Mouse (Mus musculus): ENCODE results near the gene Apobec4. TPM values are rescaled to one million over a fixed set of nuclear protein-coding genes. Genes with fewer than 3 reads are reported as not detected.
"Not testable (repeated sequence)": the region's sequence is repeated elsewhere in the genome, so short reads cannot be mapped to it uniquely, and the experiment has no call there.

Gene Apobec4
- total RNA-seq, 2 experiments from 2014 or later: not detected

DNA sequence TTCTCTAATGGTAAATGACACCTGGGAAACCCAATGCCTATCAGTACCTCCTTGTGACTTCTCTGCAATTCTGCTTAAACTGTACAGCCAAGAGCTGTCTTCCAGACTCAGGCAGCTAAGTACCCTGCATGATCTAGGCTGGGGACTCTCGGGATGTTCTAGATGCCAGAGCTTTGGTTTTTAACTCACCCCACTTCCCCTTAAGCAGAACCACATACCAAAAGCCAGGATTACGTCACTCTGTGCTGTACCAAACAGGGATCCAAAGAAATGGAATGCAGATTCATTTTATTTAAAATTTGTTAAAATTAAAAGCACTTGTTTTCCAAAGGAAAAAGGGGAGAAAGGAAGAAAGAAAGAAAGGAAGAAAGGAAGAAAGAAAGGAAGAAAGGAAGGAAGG, 11.4 kb downstream of the Apobec4 start:
- intact Hi-C loops (cut with DNase I): no loop called here

DNA sequence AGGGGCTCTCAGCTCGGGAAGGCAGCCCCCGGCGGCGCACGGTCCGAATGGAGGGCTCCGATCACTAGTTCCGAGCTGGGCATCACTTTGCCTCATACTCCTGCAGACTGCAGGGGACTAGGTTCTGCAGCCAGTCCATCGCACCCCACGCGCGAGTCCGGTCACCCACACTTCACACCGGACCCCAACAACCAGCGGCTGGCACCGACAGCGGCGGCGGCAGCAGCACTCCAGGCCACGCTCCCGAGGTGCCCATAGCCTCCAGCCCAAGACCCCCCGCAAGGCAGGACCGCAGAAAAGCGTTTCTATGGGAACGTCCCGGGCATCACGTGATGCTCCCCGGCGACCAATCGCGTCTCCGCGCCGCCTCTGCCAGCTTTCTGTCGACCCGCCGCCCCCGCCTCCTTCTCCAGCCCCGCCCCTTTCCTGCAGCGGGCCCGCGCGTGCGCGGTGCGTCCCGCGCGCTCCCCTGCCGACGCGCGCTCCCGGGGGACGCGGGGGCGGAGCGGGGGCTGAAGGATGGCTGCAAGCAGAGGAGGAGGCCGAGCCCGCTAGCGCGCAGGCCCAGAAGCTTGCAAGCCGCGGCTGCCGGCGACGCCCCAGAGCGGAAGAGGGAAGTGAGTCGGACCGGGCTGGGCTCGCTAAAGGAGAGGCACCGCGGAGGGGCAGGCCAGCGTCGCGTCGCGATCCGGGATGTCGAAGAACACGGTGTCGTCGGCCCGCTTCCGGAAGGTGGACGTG, 15.9 kb downstream of the Apobec4 start, which contains the start of the genes Rgl1 and Arpc5:
Rgl1 (minus strand) TSS at position 320 of the 741 bp plus-strand sequence.
Arpc5 (plus strand) TSS at position 511 of the 741 bp plus-strand sequence.
- peak; percentile 96 to 98 for DNase-seq (ENCODE audit: low spot score in 2 of 2)
- intact Hi-C loops (cut with DNase I): loop anchor here (1.0 to 2.0 kb wide), 2 partner anchors 137 to 241 kb away; no protein-coding TSS in a partner anchor

More for the DNA sequence above, 11.4 kb downstream of the Apobec4 start:
- no peak for DNase-seq (ENCODE audit: low spot score in 2 of 2)

DNA sequence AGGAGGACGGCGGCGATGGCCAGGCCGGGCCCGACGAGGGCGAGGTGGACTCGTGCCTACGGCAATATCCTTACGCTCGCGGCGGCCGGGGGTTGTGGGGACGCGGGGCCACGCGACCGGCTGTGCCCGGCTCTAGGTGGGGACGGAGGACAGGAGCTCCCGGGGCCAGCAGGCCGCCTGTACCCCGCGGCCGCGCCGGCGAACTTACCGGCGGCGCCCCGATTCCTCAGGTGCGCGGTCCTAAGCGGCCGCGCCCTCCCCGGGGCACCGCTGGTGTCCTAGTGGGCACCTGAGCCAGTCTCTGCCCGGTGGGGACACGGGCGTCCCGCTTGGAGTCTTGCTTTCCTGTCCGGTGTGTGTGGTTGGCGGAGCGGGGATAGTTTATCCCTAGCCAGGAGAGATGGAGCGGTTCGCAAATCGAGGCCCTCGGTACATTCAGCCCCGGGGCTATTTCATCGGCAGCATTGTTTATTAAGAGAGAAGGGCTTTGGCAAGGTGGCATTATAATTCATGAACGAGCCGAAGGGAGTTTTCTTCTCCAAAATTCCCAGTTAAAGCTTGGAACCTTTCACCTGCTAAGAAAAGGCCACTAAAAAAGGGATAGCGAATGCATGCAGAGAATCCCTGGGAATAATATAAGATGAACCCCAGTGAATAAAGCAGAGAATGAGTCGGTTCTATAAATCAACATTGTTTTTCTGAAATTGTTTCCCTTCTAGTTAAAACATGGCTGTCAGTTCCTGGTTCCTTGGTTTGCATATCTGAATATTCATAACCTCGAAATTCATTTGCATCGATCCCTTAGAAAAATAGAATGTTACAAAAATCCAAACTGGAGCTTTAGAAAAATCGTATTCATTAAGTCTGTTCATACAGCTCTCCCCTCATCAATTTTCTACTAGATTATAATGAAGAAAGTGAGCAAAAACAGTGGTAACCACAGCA, 16.7 kb downstream of the Apobec4 start:
- intact Hi-C loops (cut with DNase I): loop anchor here (1.0 to 2.0 kb wide), 2 partner anchors 136 to 242 kb away; no protein-coding TSS in a partner anchor

DNA sequence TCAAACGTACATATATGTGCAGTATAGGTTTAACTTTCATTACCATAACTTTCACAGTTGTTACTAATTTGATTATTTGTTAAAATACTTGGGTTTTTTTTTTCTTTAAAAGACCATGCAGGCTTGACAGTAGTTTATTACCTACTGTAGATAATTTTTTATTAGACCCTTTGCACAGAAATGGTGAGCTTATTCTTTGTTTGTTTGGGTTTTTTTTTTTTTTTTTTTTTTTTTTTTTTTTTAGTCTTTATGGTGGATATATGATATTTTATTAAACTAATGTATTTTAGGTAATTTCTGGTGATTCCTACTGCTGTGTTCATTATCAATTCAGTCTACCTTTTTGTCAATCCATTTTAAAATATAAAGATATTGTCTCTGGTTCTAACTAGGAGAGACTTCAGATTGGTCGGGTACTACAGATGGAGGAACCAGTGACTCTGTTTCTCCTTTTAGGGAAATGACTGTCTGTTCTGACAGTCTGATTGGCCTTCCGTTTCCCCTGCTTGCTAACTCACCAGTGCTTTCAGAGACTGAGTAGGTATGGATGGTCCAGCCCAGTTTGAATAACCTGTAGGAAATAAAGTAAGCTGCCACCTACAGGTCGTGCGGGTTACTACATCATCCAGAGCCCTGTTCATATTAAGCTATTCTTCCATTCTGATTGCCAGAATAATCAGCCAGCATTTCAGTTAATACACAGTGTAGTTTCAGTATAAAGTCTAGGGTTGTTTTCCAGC, 17.6 kb downstream of the Apobec4 start:
- DNase-seq (ENCODE audit: low spot score in 2 of 2): peak; percentile 84 to 94
- intact Hi-C loops (cut with DNase I): loop anchor here (2.0 kb wide), 1 partner anchor 243 kb away; no protein-coding TSS in a partner anchor

More for the DNA sequence above, 16.7 kb downstream of the Apobec4 start:
- peak in 1 of 2 experiments; percentile 28 for DNase-seq (ENCODE audit: low spot score in 2 of 2)

DNA sequence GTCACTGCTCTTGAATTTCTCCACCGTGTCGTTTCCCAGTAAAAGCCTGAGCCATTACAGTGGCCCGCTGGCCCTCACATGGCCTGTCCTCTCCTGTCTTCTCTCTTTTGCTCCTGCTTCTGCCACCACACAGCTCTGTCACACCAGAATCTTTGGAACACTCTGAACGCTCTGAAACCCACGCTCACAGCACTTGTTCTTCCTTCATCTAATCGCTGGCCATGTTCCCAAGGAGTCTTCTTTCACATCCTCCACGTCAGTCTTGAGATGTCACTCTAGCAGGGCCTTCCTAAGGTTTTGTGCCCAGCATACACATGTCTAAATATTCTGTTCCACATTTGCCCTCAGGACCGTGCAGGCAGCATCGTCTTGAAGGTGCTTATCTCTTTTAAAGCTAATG, 20.7 kb downstream of the Apobec4 start:
- peak in 1 of 2 experiments; percentile 56 for DNase-seq (ENCODE audit: low spot score in 2 of 2)
- intact Hi-C loops (cut with DNase I): loop anchor here (10.0 kb wide), 1 partner anchor 64 kb away; no protein-coding TSS in a partner anchor

DNA sequence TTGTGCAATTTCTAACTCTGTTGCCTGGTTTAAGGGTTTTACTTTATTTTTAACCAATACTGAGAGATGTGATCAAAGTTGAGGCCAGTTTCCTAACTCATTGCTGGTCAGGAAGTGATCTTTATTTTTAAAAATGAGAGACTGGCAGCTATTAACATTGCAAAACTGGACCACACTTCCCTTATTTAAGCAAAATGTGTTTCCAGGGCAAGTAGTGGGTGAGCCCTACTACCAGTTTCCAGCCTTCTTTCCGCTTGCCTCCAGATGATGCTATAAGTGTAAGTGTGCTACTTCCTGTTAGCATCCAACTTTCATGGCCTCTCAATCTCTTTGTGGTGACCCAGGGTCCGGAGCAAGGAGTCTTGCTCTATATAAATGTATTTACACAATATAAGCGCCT, 24.2 kb downstream of the Apobec4 start:
- not testable (repeated sequence) for DNase-seq (ENCODE audit: low spot score in 2 of 2)
- intact Hi-C loops (cut with DNase I): loop anchor here (10.0 kb wide), 1 partner anchor 60 kb away; no protein-coding TSS in a partner anchor

DNA sequence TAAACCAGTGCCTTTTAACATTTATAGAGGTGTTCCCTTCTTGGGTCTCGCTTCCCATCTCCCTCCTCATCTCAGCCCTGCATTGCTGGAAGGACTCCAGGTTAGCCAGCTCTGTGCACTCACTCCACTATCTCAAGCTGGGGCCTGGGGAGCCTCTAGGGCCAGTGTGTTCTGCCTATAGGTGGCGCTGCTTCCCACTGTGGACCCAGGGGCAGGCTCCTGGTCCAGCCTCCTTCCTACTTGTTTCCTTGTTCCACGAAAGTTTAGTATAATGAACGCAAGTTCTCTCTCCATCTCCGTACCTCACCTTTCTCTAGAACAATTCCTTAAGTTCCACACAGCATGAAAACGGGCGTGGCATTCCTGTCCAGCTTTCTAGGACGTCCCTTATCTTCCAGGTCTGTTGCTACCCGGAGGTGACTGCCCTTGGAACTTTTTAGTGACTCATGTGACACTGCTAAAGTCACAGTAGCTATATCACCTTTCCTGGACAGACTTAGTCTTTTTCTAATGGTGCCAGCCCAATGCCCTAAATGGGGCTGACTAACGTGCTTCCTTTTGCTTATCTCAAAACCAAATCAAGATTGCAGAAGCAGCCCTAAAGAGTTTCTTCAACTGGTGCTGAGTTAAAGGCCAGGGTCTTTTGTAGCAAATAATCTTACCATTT, 28.9 kb downstream of the Apobec4 start:
- intact Hi-C loops (cut with DNase I): loop anchor here (10.0 kb wide), 1 partner anchor 56 kb away; no protein-coding TSS in a partner anchor
- DNase-seq (ENCODE audit: low spot score in 2 of 2): peak; percentile 60 to 67

DNA sequence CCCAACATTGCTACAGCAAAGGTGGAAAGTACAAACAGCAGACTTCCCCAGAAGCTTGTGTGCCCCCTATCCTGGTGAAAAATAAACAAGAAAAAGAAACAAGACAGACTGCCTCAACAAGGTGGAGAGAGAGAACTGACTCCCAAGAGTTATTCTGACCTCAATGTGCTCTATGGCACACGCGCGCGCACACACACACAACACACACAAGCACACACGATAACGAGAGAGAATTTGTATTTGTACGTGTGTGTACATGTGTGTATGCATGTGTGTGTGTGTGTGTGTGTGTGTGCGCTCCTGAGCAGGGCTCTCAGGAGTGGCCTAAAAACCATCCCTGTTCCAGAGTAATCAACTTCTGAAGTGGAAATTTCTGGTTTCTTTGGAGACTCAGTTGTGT, 34.3 kb downstream of the Apobec4 start:
- DNase-seq (ENCODE audit: low spot score in 2 of 2): no peak
- intact Hi-C loops (cut with DNase I): no loop called here

DNA sequence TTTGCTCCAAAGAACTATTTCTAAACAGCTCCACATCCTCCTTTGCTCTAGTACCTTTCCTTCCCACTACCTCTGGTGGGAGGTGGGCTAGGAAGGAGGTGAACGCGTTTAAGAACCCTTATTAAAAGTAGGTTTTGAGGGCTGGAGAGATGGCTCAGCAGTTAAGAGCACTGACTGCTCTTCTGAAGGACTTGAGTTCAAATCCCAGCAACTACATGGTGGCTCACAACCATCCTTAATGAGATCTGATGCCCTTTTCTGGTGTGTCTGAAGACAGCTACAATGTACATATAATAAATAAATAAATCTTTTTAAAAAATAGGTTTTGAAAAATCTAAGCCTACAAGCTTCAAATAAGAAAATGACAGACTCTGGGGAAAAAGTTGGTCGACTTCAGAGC, 35.1 kb downstream of the Apobec4 start:
- intact Hi-C loops (cut with DNase I); DNase-seq (ENCODE audit: low spot score in 2 of 2): not testable (repeated sequence)

DNA sequence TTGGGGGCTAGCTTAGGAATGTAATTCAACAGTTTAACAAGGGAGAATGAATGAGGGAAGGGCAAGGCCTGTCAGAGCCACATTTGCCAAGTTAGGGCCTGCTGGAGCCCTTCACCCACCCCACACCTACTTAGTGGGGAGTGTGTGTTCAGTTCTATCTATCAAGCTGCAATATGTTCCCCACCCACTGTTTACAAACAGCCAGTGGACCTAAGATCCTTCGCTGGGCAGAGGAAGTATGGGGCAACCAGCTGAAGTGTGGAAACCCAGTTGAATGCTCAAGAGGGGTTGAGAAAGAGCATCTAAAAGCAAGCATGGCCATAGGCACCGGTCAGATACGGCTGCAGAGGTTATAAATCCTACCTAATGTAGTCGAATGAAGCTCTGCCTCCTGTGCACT, 36.6 kb downstream of the Apobec4 start:
- intact Hi-C loops (cut with DNase I): no loop called here
- DNase-seq (ENCODE audit: low spot score in 2 of 2): no peak

DNA sequence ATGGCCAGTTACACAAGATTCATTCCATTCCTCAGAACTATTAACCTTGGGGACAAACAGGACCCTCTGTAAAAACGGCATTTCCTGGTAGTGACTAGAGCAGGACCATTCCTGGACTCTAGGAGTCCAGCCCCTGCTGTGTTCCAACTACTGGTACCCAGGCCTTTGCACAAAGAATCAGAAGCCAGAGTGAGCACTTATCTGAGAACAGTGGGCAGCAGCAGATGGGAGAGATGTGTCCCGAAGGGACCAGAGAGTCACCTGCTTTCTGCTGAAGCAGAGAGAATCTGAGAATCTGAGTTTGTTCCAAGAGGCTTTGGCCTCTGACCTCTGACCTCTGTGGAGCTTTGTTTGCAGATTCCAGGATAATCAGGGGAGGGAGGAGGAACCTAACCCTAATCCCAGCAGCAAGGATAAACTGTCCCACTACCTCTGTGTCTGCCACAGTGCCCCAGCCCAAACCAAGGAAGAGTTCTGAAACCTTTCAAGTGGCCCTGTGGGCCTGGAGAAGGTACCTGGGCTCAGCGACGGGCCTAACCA, 37.8 kb downstream of the Apobec4 start:
- no peak for DNase-seq (ENCODE audit: low spot score in 2 of 2)
- intact Hi-C loops (cut with DNase I): no loop called here

DNA sequence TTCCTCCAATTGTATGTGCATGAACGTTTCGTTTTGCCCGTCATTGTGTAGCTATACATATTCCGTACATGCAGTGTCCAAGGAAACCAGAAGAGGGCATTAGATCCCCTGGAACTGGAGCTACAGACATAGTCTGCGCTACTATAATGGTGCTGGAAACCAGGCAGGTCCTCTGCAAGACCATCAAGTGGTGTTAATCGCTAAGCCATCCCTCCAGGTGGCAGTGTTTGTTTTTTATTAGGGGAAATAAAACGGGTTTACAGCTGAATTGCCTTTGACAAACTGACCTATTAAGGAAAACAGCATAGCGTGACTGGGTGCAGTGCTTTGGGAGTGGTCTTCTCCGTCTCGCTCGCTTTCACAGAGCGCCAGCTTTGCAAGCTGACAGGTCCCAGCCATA, 39.9 kb downstream of the Apobec4 start:
- no peak for DNase-seq (ENCODE audit: low spot score in 2 of 2)
- intact Hi-C loops (cut with DNase I): loop anchor here (5.0 kb wide), 2 partner anchors 47 to 112 kb away; partner anchors contain the start of gene Smg7

DNA sequence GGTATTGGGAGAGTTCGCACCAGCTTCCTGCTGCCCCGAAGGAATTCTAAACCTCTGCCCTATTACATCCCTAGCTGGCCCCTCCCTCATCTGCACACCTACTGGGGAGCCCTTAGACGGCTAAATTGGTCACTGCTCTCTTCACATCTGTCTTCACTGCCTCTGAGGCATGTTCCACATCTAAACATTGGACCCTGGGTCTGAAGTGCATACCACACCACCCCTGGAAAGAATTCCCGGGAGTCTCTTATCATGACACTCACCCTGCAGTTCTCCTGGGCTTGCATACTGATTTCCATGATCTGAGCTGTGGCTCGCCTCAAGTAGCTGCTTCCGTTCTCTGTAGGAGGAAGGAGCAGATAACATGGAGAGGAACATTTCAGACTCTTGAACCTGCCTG, 40.5 kb downstream of the Apobec4 start:
- intact Hi-C loops (cut with DNase I): loop anchor here (5.0 kb wide), 2 partner anchors 46 to 111 kb away; partner anchors contain the start of gene Smg7
- DNase-seq (ENCODE audit: low spot score in 2 of 2): no peak

DNA sequence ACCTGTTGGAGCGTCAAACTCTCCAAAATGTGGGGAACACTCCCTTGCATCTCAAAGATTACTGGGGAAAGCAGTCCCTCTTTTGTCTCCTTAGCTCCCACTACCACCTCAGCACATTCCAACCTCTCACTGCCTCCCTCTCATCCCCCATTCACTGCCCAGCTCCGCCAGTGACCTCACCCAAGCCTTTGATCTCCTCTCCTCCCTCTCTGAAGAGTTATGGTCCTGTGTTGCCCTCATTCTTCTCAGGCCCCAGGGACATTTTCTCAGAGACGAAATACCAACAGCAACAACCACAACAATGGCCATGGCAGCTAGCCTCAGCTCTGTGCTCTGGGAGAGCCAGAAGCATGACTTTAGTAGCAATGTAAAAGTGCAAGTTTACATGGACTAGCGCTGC, 40.9 kb downstream of the Apobec4 start:
- intact Hi-C loops (cut with DNase I): loop anchor here (5.0 kb wide), 2 partner anchors 46 to 111 kb away; partner anchors contain the start of gene Smg7
- DNase-seq (ENCODE audit: low spot score in 2 of 2): no peak

DNA sequence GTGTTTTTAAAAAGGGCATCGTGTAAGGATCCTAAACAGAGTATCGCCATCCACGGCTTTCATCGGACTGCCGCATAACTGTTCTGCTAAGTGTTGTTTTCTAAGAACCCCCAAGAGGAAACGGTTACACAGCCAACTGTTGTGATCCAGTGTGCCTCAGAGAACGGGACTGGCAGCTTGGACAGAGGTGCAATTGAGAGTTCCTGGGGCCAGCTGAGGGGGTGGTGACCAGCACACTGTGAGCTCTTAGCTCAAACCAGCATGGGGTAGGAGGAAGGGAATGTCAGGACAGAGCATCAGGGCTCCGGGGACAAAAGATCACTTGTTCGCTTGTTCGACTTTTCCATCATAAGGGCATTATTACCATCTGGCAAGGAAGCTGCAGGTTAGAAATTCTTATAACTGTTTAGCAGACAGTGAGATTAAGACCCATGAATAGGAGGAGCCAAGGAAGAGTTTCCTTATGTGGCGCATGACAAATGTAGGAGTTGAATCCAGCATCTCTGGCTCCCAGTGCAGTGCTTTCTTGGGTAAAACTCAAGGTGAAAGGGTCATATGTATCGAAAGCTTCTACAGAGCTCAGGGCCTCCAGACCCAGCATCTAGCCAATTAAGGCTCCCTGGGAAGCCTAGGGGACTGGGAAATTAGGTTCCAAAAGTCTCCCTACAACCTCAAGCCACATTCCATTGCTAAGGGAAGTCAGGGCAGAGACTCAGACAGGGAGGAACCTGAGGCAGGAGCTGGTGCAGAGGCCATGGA, 42.6 kb downstream of the Apobec4 start:
- DNase-seq (ENCODE audit: low spot score in 2 of 2): peak in 1 of 2 experiments; percentile 48
- intact Hi-C loops (cut with DNase I): loop anchor here (5.0 kb wide), 2 partner anchors 44 to 109 kb away; partner anchors contain the start of gene Smg7

DNA sequence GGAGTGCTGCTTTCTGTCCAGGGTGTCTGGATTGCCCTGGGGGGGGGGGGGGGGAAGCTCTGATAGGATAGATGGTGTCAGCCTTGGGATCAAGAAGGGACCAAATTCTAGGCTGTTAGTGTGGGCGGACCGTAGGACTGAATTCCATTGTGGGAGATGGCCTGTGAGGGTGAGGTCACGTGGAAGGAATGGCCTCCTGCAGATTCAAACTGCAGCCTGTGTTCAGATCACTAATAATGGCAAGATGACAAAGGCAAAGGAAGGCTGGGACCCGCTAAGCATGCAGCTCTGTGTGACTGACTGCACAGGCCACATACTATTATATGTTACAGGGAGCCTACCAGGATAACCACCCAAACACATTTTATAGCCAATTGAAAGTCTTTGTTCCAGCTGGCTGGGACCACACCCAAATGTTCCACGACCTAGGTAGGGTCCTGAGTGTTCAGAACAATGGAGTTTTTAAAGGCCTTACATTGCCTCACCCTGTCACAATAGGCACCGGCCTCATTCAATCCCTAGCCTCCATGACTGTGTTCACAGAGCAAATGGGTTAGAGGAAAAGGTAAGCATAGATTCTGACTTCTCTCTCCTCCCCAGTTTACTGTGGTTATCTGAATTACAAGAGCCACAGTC, 43.3 kb downstream of the Apobec4 start:
- intact Hi-C loops (cut with DNase I): loop anchor here (5.0 kb wide), 2 partner anchors 44 to 109 kb away; partner anchors contain the start of gene Smg7
- no peak for DNase-seq (ENCODE audit: low spot score in 2 of 2)
